12 mouse cellular contexts compared by ENCODE assay signal in genomic region chr1:72490193-72490592, GRCm38 (mm10). TPM values are rescaled to one million over a fixed set of nuclear protein-coding genes. Genes with fewer than 3 reads are reported as not detected.
DNase-seq lines count a peak whose midpoint lies in the region; ATAC-seq and TF ChIP-seq lines count a peak whose summit lies in the region.
"Had no signal": no experiment of that assay in that cellular context is flagged by ENCODE, and none has a peak within 500 bp of the region (broad histone marks: within the 10 kb centered on the region; RNA-seq: fewer than 3 reads in every experiment).

No protein-coding gene starts in this region.

- no peak for ATAC-seq in midbrain, postnatal 0 days (ENCODE audit: low FRiP score)
- ATAC-seq in forebrain, embryonic 16.5 days = 0 out of 2 replicates have a peak, but pooled peaks have one; percentile 36

- peak overlapping the region; percentile 73 for H3K27ac ChIP-seq in midbrain, embryonic 10.5 days (replicated peaks)
- H3K27ac ChIP-seq in midbrain, postnatal 0 days (ENCODE audit: low read depth, low read length) = no peak overlapping the region
- no peak overlapping the region for H3K27ac ChIP-seq in forebrain, embryonic 16.5 days (ENCODE audit: low read length)
- H3K27ac ChIP-seq: limb, embryonic 12.5 days had no signal

- no peak overlapping the region for H3K4me3 ChIP-seq in midbrain, embryonic 10.5 days
- H3K4me3 ChIP-seq in midbrain, postnatal 0 days (ENCODE audit: low read depth, low read length) = no peak overlapping the region
- H3K4me3 ChIP-seq in forebrain, embryonic 16.5 days (replicated peaks; ENCODE audit: low read length) = no peak overlapping the region
- H3K4me3 ChIP-seq: limb, embryonic 12.5 days had no signal

- no peaks in the 10 kb centered on the region for H3K9me3 ChIP-seq in midbrain, embryonic 10.5 days (replicated peaks)
- no peaks in the 10 kb centered on the region for H3K9me3 ChIP-seq in midbrain, postnatal 0 days (ENCODE audit: low read length)
- H3K9me3 ChIP-seq in forebrain, embryonic 16.5 days (ENCODE audit: control insufficient read depth, low read length) = no peaks in the 10 kb centered on the region
- H3K9me3 ChIP-seq: limb, embryonic 12.5 days had no signal

- no peak for TF ChIP-seq CTCF in midbrain, postnatal 0 days (IDR thresholded peaks at IDR 0.05)

- no peak overlapping the region for H3K9ac ChIP-seq in midbrain, postnatal 0 days (replicated peaks; ENCODE audit: low read length, poor library complexity, severe bottlenecking)
- H3K9ac ChIP-seq in forebrain, embryonic 16.5 days (replicated peaks; ENCODE audit: low read depth, low read length) = no peak overlapping the region
- H3K9ac ChIP-seq: limb, embryonic 12.5 days had no signal

- no peak overlapping the region for H3K4me2 ChIP-seq in midbrain, postnatal 0 days (ENCODE audit: low read depth, low read length, poor library complexity, severe bottlenecking)
- no peak overlapping the region for H3K4me2 ChIP-seq in forebrain, embryonic 16.5 days (ENCODE audit: low read length)
- H3K4me2 ChIP-seq: limb, embryonic 12.5 days had no signal

- peak; percentile 16 for DNase-seq in midbrain, embryonic 10.5 days (ENCODE audit: low spot score)
- DNase-seq in midbrain, postnatal 0 days (ENCODE audit: low spot score) = no peak
- DNase-seq in ZHBTc4 (ENCODE audit: low read depth, low spot score) = peak; percentile 64
- peak; percentile 61 for DNase-seq in retina, embryonic 14.5 days (ENCODE audit: low spot score)
- DNase-seq in ovary, postnatal 36 days (ENCODE audit: low spot score) = no peak
- no peak for DNase-seq in adrenal gland, adult 8-10 months
- DNase-seq: heart, adult 18-20 months had no signal

- H3K36me3 ChIP-seq in midbrain, embryonic 10.5 days = no peaks in the 10 kb centered on the region
- H3K36me3 ChIP-seq in midbrain, postnatal 0 days (ENCODE audit: insufficient read depth, low read length) = no peaks in the 10 kb centered on the region
- H3K36me3 ChIP-seq in forebrain, embryonic 16.5 days (ENCODE audit: control insufficient read depth, insufficient read depth) = no peaks in the 10 kb centered on the region
- H3K36me3 ChIP-seq: limb, embryonic 12.5 days had no signal

- no peaks in the 10 kb centered on the region for H3K27me3 ChIP-seq in midbrain, embryonic 10.5 days (ENCODE audit: low read depth, poor library complexity, severe bottlenecking)
- no peaks in the 10 kb centered on the region for H3K27me3 ChIP-seq in midbrain, postnatal 0 days (ENCODE audit: insufficient read depth, low read length)
- no peaks in the 10 kb centered on the region for H3K27me3 ChIP-seq in forebrain, embryonic 16.5 days (replicated peaks; ENCODE audit: control insufficient read depth, insufficient read depth, low read length)
- H3K27me3 ChIP-seq: limb, embryonic 12.5 days had no signal

- WGBS in midbrain, embryonic 10.5 days = 6% methylated on average over 8 of the region's 8 CpGs
- WGBS in midbrain, postnatal 0 days = 13% methylated on average over 8 of the region's 8 CpGs
- WGBS in forebrain, embryonic 16.5 days = 4% methylated on average over 8 of the region's 8 CpGs

- peaks cover 26% of the 10 kb centered on the region for H3K4me1 ChIP-seq in midbrain, embryonic 10.5 days
- H3K4me1 ChIP-seq in midbrain, postnatal 0 days (ENCODE audit: insufficient read depth, low read length) = 0 out of 2 replicates have a peak, but pooled peaks cover 3% of the 10 kb centered on the region
- peaks cover 9% of the 10 kb centered on the region for H3K4me1 ChIP-seq in forebrain, embryonic 16.5 days (replicated peaks; ENCODE audit: control insufficient read depth, insufficient read depth, low read length)
- H3K4me1 ChIP-seq: limb, embryonic 12.5 days had no signal

RNA-seq across cellular contexts. Expression of gene March4, which starts 46.5 kb away (rescaled TPM):
- 0.22 and 0.55 TPM in 2 replicates for polyA plus RNA-seq in midbrain, embryonic 10.5 days (2016; fragmentation: Nextera tagmentation; extraction: Ambion mirVana)
- total RNA-seq in midbrain, postnatal 0 days (2014; rRNA removed) = 35.0 and 36.4 TPM in 2 replicates
- polyA plus RNA-seq in midbrain, postnatal 0 days (2015; fragmentation: Nextera tagmentation; extraction: Ambion mirVana) = 6.3 and 8.0 TPM in 2 replicates
- polyA plus RNA-seq in forebrain, embryonic 16.5 days (2015; fragmentation: Nextera tagmentation; extraction: Ambion mirVana) = 6.1 and 7.7 TPM in 2 replicates
- total RNA-seq in adrenal gland, adult 8-10 months (2022) = 1 to 10 TPM in 1 of 4 experiments, under 1 TPM in 3; 0.35 to 1.0 (median 0.79) TPM
- total RNA-seq: MEL had no signal
- polyA plus RNA-seq: embryonic facial prominence, embryonic 11.5 days; kidney, embryonic 14.5 days; limb, embryonic 12.5 days had no signal

Comparison
In these comparisons a context has a peak if more than half of its experiments do, and no peak if none do; other contexts are left out.
1. DNase-seq: peak in midbrain, embryonic 10.5 days (single experiment), ZHBTc4 (single experiment) and retina, embryonic 14.5 days (single experiment); none in midbrain, postnatal 0 days (single experiment), ovary, postnatal 36 days (single experiment) and adrenal gland, adult 8-10 months (single experiment).